Mouse (Mus musculus): ENCODE data around the gene Zfp143.

GRCm38 (mm10) chr7:110030342-110030741 is 30.7 kb upstream of the Zfp143 start:
- TF ChIP-seq TAL1 (IDR thresholded peaks at IDR 0.05; ENCODE audit: low read length) = no peak
- no peak for TF ChIP-seq GATA1 (IDR thresholded peaks at IDR 0.05; ENCODE audit: low read length)
